Mouse (Mus musculus) heart, embryonic 16.5 days (tissue): ENCODE data around the gene Rab35. TPM values are rescaled to one million over a fixed set of nuclear protein-coding genes. Genes with fewer than 3 reads are reported as not detected.
A peak's percentile ranks its signal among the peaks of the same experiment; 100 is the strongest.

Experiments used
- ATAC-seq: fragments of 200-750 bp; cut with Nextera tagmentation; replicated peaks from 2 replicates; pipeline ENCODE4 v1.8.0; 2017; ENCODE audit warnings: moderate number of reproducible peaks; ENCODE audit not compliant: insufficient read depth, low FRiP score; ENCODE audit errors: extremely low read depth
- H3K27ac ChIP-seq: fragments of 300-500 bp; sonication (generic); 2 replicates; pipeline ENCODE4 v1.5.1; 2014; ENCODE audit warnings: mild to moderate bottlenecking, low read length, control low read depth, moderate library complexity
- H3K27me3 ChIP-seq: fragments of 300-500 bp; sonication (generic); 2 replicates; pipeline ENCODE4 v1.6.1; 2014; ENCODE audit warnings: low read length, mixed read lengths; ENCODE audit not compliant: control insufficient read depth, insufficient read depth
- H3K36me3 ChIP-seq: fragments of 300-500 bp; sonication (generic); 2 replicates; pipeline ENCODE4 v1.6.1; 2014; ENCODE audit not compliant: control insufficient read depth, insufficient read depth
- H3K4me1 ChIP-seq: fragments of 300-500 bp; sonication (generic); 2 replicates; pipeline ENCODE4 v1.6.1; 2014; ENCODE audit warnings: low read length, mixed read lengths; ENCODE audit not compliant: control insufficient read depth, insufficient read depth
- H3K4me2 ChIP-seq: fragments of 300-500 bp; sonication (generic); 2 replicates; pipeline ENCODE4 v1.6.1; 2014; ENCODE audit warnings: low read depth, mild to moderate bottlenecking, control low read depth, low read length
- H3K4me3 ChIP-seq: fragments of 300-500 bp; sonication (generic); 2 replicates; pipeline ENCODE4 v1.5.1; 2014; ENCODE audit warnings: mild to moderate bottlenecking, control low read depth, low read length
- H3K9ac ChIP-seq: fragments of 300-500 bp; sonication (generic); 2 replicates; pipeline ENCODE4 v1.6.1; 2014; ENCODE audit warnings: low read length, control low read depth
- H3K9me3 ChIP-seq: fragments of 300-500 bp; sonication (generic); replicated peaks from 2 replicates; pipeline ENCODE4 v1.6.1; 2016; ENCODE audit warnings: low read length; ENCODE audit not compliant: control insufficient read depth
- WGBS: fragments of 180-500 bp; shearing (Covaris S2); extraction: QIAGEN DNeasy Blood & Tissue Kit; methylation state at CpG from one replicate; pipeline ENCODE4 v1.1.7; 2014; 5-methylcytosine and 5-hydroxymethylcytosine counted together
- polyA plus RNA-seq: library from polyadenylated mRNA; unstranded; fragments of >200 nt; fragmentation: Nextera tagmentation; extraction: Ambion mirVana; gene quantifications from 2 replicates; pipeline ENCODE4 v1.2.1, GENCODE M21; 2015

Gene Rab35
- polyA plus RNA-seq, 1 experiment from 2014 or later: 11.0 TPM

- 58% methylated on average over 7 of the region's 7 CpGs for WGBS
- Histone ChIP-seq H3K4me1 (no peaks in the 10 kb centered on the region), H3K27me3 (no peaks in the 10 kb centered on the region), H3K4me3 (no peak overlapping the region), H3K9ac (no peak overlapping the region), H3K9me3 (no peaks in the 10 kb centered on the region), H3K27ac (no peak overlapping the region), H3K36me3 (peaks cover 88% of the 10 kb centered on the region), H3K4me2 (no peak overlapping the region)
- peak; percentile 29; the same call in 1 of the 2 replicates for ATAC-seq
Measured at GRCm38 (mm10) chr5:115614948-115615347, 16.8 kb upstream of the Rab35 start.

DNA sequence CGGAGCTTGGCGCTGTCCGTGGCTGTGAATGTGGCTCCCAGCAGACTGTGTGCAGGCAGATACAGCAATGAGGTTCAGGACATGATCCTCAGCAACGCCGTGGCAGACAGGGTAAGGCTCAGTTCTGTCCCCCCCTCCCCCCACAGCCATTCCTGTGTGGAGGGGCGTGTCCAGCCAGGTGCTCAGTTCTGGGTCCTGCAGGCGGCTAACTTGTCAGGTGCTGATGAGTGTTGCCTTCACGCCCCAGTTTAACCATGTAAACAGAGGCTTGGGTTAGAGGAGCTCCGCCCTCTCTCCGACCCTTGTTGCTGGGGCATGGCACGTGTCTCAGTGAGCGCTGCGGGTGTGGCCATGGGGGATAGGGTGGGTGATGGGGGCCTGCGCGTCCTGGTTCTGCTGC lies 12.0 kb upstream of the Rab35 start:
- H3K9ac ChIP-seq: no peak overlapping the region
- peaks cover 56% of the 10 kb centered on the region for H3K36me3 ChIP-seq
- H3K4me1 ChIP-seq: no peaks in the 10 kb centered on the region
- no peaks in the 10 kb centered on the region for H3K27me3 ChIP-seq
- H3K27ac ChIP-seq: no peak overlapping the region
- no peak for ATAC-seq
- no peak overlapping the region for H3K4me2 ChIP-seq
- WGBS: 89% methylated on average over 15 of the region's 15 CpGs
- no peak overlapping the region for H3K4me3 ChIP-seq
- no peaks in the 10 kb centered on the region for H3K9me3 ChIP-seq

GRCm38 (mm10) chr5:115622686-115623085 lies 9.0 kb upstream of the Rab35 start:
- Histone ChIP-seq H3K36me3 (peaks cover 28% of the 10 kb centered on the region), H3K4me2 (no peak overlapping the region), H3K9me3 (no peaks in the 10 kb centered on the region), H3K4me3 (no peak overlapping the region), H3K27me3 (no peaks in the 10 kb centered on the region), H3K4me1 (no peaks in the 10 kb centered on the region), H3K27ac (no peak overlapping the region), H3K9ac (no peak overlapping the region)
- ATAC-seq: no peak
- WGBS: 80% methylated on average over 7 of the region's 7 CpGs

GRCm38 (mm10) chr5:115623694-115624440 lies 7.8 kb upstream of the Rab35 start:
- H3K9ac ChIP-seq: no peak overlapping the region
- no peaks in the 10 kb centered on the region for H3K27me3 ChIP-seq
- peaks cover 21% of the 10 kb centered on the region; the same call in 1 of the 2 replicates for H3K36me3 ChIP-seq
- H3K27ac ChIP-seq: no peak overlapping the region
- WGBS: 79% methylated on average over 9 of the region's 9 CpGs
- no peaks in the 10 kb centered on the region for H3K4me1 ChIP-seq
- no peak for ATAC-seq
- H3K4me3 ChIP-seq: no peak overlapping the region
- no peak overlapping the region for H3K4me2 ChIP-seq
- no peaks in the 10 kb centered on the region for H3K9me3 ChIP-seq

DNA sequence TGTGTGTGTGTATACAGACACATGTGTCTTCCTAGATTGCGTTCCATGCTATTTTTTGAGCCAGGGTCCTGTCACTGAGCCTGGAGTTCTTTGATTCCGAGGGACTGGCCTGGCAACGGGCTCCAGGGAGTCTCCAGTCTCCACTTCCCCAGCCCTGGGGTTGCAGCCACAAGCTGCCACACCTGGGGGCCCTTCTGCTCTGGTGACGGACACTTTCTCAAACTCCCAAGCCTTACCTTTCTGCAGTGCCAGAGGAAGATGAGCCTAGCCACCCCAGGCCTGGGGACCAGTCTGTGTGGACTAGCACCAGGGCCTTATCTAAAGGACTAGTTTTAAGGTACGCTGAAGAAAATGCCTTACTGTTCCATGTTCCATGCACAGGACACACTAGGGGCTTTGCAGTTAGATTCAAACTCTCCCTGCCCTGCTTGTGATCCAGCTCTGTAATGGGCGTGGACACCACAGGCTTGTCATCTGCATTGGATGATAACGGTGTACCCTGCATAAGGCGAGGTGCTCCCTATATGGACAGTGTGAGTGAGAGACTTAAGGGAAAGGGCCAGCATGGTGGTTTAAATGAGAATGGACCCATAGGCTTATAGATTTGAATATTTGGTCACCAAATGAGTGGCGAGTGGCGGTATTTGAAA lies 5.3 kb upstream of the Rab35 start:
- Histone ChIP-seq H3K4me1 (peaks cover 5% of the 10 kb centered on the region), H3K36me3 (peaks cover 7% of the 10 kb centered on the region; the same call in 1 of the 2 replicates), H3K9ac (no peak overlapping the region), H3K4me3 (no peak overlapping the region), H3K9me3 (no peaks in the 10 kb centered on the region), H3K27ac (no peak overlapping the region), H3K27me3 (no peaks in the 10 kb centered on the region), H3K4me2 (no peak overlapping the region)
- no peak for ATAC-seq
- WGBS: 75% methylated on average over 10 of the region's 10 CpGs

- no peak overlapping the region for H3K9ac ChIP-seq
- H3K27me3 ChIP-seq: no peaks in the 10 kb centered on the region
- peaks cover 11% of the 10 kb centered on the region for H3K4me1 ChIP-seq
- no peak for ATAC-seq
- H3K4me2 ChIP-seq: no peak overlapping the region
- WGBS: 66% methylated on average over 8 of the region's 8 CpGs
- no peaks in the 10 kb centered on the region for H3K9me3 ChIP-seq
- no peak overlapping the region for H3K27ac ChIP-seq
- no peaks in the 10 kb centered on the region for H3K36me3 ChIP-seq
- no peak overlapping the region for H3K4me3 ChIP-seq
Measured at GRCm38 (mm10) chr5:115628083-115628482, 3.6 kb upstream of the Rab35 start.

DNA sequence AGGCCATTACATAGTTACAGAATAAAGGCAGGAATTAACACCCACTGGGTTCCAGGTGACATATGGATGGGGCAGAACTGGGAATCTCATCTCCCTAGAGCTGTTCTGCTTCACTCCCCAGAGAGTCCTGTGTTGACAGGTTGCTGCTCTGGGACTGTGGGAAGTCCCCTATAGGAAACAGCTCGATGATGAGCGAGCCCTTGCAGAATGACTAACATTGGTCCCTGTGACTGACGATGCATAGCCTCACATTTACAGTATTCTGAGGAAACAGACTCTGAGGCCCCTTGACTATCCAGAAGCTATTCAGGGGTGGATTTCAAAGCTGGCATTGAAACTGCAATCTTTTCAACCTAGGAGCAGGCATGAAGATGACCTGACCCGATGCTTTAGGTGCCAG lies 2.0 kb upstream of the Rab35 start:
- Histone ChIP-seq H3K4me2 (no peak overlapping the region), H3K9ac (no peak overlapping the region), H3K4me3 (no peak overlapping the region), H3K27me3 (no peaks in the 10 kb centered on the region), H3K9me3 (no peaks in the 10 kb centered on the region), H3K36me3 (no peaks in the 10 kb centered on the region), H3K4me1 (peaks cover 21% of the 10 kb centered on the region), H3K27ac (no peak overlapping the region)
- WGBS: 75% methylated on average over 4 of the region's 4 CpGs
- ATAC-seq: no peak

DNA sequence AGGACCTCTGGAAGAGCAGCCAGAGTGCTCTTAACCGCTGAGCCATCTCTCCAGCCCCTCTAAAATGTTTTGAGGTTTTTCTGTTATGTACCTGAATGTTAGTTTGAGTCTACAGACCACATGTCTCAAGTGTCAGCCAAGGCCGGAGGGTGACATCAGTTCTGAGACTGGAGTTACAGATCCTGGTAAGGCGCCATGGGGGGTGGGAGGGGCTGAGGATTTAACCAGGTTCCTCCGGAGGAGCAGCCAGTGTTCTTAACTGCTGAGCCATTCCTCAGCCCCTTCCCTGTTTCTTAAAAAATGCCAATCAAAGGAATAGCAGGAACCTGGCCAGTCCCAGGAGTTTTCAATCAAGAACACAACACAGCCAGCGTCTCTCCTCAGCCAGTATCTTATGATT lies 1.4 kb upstream of the Rab35 start:
- Histone ChIP-seq H3K9me3 (no peaks in the 10 kb centered on the region), H3K4me1 (peaks cover 26% of the 10 kb centered on the region), H3K4me2 (no peak overlapping the region), H3K4me3 (no peak overlapping the region), H3K27ac (no peak overlapping the region), H3K36me3 (no peaks in the 10 kb centered on the region), H3K27me3 (no peaks in the 10 kb centered on the region), H3K9ac (no peak overlapping the region)
- no peak for ATAC-seq
- 48% methylated on average over 5 of the region's 5 CpGs for WGBS

DNA sequence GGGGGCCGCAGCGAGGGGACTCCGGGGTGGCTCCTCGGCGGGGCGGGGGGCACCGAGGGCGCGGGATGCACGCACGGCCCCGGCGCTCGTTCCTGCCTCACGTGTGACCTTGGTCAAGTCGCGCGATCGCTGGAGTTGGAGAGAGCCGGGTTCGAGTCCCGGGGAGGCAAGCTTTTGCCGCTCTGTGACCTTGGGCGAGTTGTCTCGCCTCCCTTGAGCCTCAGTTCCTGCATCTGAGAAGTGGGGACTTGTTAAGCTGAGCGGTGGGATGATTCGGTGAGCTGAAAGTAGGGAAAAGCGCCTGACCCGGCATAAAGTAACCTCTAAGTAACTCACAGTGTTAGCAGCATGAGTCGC lies 628 bp downstream of the Rab35 start:
- Histone ChIP-seq H3K27me3 (no peaks in the 10 kb centered on the region), H3K4me2 (peak overlapping the region; percentile 73), H3K4me3 (peak overlapping the region; percentile 94), H3K4me1 (peaks cover 26% of the 10 kb centered on the region), H3K9me3 (no peaks in the 10 kb centered on the region), H3K9ac (peak overlapping the region; percentile 93), H3K27ac (peak overlapping the region; percentile 88), H3K36me3 (no peaks in the 10 kb centered on the region)
- 1% methylated on average over 30 of the region's 30 CpGs for WGBS
- no peak; the same call in 1 of the 2 replicates for ATAC-seq
